Mouse (Mus musculus) bone marrow macrophage, adult 2 months (primary cell): ENCODE data around the gene Gm20388.

Source experiments
- CTCF ChIP-seq: IDR thresholded peaks from 2 replicates; pipeline ENCODE4 v1.5.1; 2012; ENCODE audit warnings: low read depth, mild to moderate bottlenecking, low read length, moderate library complexity
- POLR2A ChIP-seq: IDR thresholded peaks from 2 replicates; pipeline ENCODE4 v1.6.1; 2012; ENCODE audit warnings: mild to moderate bottlenecking, low read depth, low read length, borderline replicate concordance

DNA sequence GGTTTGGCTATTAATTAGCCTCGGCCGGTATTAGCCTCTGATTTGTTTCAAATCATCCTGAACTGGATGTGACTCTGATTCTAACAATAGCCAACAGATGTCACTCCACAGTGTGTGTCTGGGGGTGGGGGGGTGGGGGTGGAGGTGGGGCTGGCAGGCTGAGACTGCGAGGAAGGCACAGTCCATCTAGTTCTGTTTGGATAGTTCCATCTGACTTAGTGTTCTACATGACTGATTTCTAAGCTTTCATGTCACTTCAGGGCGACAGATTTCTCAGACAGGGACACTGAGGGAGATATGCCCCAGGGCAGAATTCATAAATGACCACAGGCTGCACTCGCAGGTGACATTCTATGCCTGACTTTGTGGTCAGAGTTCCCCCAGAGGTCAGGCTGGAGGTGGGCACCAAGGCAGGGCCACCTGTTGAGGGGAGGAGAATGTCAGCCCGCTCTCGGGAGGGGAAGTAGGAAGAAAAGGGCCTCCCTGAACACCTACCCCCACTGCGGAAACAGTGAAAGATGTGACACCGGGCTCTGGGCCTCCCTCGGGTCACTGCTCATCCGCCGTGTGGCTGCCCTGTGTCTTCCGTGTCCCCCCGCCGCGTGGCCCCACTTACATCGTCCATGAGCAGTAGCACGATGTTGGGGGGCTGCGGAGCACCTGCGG lies 2700.1 kb downstream of the Gm20388 start:
- TF ChIP-seq CTCF (no peak), POLR2A (no peak)
